Mouse (Mus musculus) spleen, adult 2 months (tissue): Measurements from ENCODE around the gene Rpl36a-ps1. TPM values are rescaled to one million over a fixed set of nuclear protein-coding genes. Genes with fewer than 3 reads are reported as not detected.

Experiments used
- DNase-seq, 2 experiments: peaks; one replicate each; pipeline versions ENCODE4 v3.0.0 to v3.0.0-alpha.2; 2012 to 2021; ENCODE audit warnings: low spot score in 2 of 2, low read depth in 1 of 2
- H3K27ac ChIP-seq: fragments of 200-500 bp; 2 replicates; pipeline ENCODE4 v1.5.1; 2012; ENCODE audit warnings: low read length, inconsistent platforms; ENCODE audit not compliant: insufficient read depth
- H3K27me3 ChIP-seq: fragments of 200-500 bp; 2 replicates; pipeline ENCODE4 v1.6.1; 2012; ENCODE audit warnings: mild to moderate bottlenecking, moderate library complexity, low read length, inconsistent platforms; ENCODE audit not compliant: control insufficient read depth, insufficient read depth
- H3K36me3 ChIP-seq: fragments of 200-500 bp; 2 replicates; pipeline ENCODE4 v1.6.1; 2012; ENCODE audit warnings: mild to moderate bottlenecking, low read length, inconsistent platforms; ENCODE audit not compliant: control insufficient read depth, insufficient read depth
- H3K4me1 ChIP-seq: fragments of 200-500 bp; 2 replicates; pipeline ENCODE4 v1.6.1; 2011; ENCODE audit warnings: inconsistent platforms; ENCODE audit not compliant: control insufficient read depth, insufficient read depth, insufficient read length
- H3K4me3 ChIP-seq: fragments of 200-500 bp; 2 replicates; pipeline ENCODE4 v1.5.1; 2011; ENCODE audit warnings: mild to moderate bottlenecking, inconsistent platforms; ENCODE audit not compliant: insufficient read depth, insufficient read length; ENCODE audit errors: extremely low read depth
- CTCF ChIP-seq: fragments of 200-500 bp; IDR thresholded peaks from 2 replicates; pipeline ENCODE4 v1.5.1; 2011; ENCODE audit warnings: mild to moderate bottlenecking, inconsistent platforms; ENCODE audit not compliant: insufficient read depth, insufficient read length, insufficient replicate concordance; ENCODE audit errors: extremely low read depth
- POLR2A ChIP-seq: fragments of 200-500 bp; IDR thresholded peaks from 2 replicates; pipeline ENCODE4 v1.6.1; 2011; ENCODE audit warnings: low read depth, low read length, inconsistent platforms
- WGBS: fragments of 180-500 bp; shearing (Covaris S2); methylation state at CpG from one replicate; pipeline ENCODE4 v1.1.7; 2018; 5-methylcytosine and 5-hydroxymethylcytosine counted together
- polyA plus RNA-seq: library from polyadenylated mRNA; depleted of rRNA; stranded (reverse); fragments of >200 nt; gene quantifications from 2 replicates; pipeline ENCODE4 v1.2.3, GENCODE M21; 2012

Rpl36a-ps1 gene
- polyA plus RNA-seq, 1 experiment = not detected

DNA sequence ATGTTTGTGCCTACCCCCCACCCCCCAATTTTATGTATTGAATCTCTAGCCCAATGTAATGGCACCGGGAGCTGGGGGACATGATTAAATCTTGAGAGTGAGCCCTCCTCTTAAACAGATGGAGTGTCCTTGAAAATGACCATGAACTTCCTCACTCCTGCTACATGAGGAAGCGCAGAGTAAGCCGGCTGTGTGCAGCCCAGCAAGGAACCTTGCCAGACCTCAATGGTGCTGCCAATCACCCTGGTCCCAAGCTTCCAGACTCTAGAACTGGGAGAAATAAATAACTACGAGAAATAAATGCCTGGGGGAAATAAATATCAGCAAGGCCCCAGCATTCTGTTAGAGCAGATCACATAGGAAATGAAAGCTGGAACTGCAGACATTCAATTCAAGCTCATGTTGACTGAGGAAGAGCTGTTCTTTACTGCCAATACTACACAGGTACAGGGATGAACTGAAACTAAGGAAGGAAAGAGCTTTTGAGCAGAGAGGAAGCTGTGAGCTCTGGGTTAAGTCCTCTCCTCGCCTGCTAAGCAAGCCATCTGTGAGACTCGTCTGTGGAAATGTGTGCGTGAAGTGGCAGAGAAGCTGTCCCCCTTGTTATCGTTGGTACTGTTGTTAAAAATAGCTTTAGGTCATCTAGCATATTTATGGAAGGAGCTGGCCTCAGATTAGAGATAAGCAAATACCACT, 16.3 kb upstream of the Rpl36a-ps1 start:
- TF ChIP-seq POLR2A = no peak
- TF ChIP-seq CTCF = no peak
- Histone ChIP-seq H3K27me3 (no peaks in the 10 kb centered on the region), H3K27ac (no peak overlapping the region), H3K36me3 (no peaks in the 10 kb centered on the region), H3K4me3 (no peak overlapping the region), H3K4me1 (no peaks in the 10 kb centered on the region)
- DNase-seq = no peak
- 25% methylated on average over 8 of the region's 8 CpGs for WGBS

DNA sequence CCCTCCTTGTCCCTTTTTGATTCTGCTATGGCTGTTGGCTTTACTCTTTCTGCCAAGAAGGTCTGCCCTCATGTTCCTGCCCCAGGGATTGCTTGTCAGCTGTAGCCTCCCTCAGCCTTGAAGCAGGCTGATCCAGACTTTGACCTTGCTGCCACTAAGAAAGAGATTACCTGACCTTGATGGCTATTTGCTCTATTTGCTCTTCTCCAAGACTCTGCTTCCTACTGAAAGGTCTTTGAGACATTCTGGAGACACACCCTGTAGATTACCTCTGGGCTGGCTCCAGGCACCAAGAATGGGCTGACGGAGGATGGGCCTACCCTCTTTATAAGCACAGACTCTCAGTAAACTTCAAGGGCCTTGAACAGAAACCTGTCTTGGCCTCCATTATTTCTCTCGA, 1.6 kb downstream of the Rpl36a-ps1 start:
- Histone ChIP-seq H3K27me3 (no peaks in the 10 kb centered on the region), H3K4me3 (no peak overlapping the region), H3K36me3 (no peaks in the 10 kb centered on the region), H3K27ac (no peak overlapping the region), H3K4me1 (no peaks in the 10 kb centered on the region)
- no peak for DNase-seq
- TF ChIP-seq CTCF = no peak
- TF ChIP-seq POLR2A = no peak
- WGBS = 96% methylated on average over 2 of the region's 2 CpGs

DNA sequence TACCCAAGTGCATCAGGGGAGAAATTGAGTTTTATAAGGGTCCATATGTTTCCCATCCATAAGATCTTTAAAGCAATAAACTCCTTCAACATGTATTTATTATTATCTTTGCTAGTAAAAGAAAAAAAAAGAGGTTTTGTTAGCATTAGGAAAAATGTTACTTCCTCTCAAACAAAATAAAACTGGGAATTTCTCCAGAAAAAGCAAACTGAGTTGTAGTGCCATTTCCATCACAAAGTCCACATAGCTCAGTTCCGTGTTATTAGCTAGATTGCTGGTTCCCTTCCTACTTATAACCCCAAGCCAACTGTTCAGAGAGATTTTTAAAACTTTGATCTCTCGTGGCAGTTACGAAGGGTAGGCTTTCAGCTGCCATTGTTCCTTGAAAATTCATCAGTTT, 3.5 kb downstream of the Rpl36a-ps1 start:
- Histone ChIP-seq H3K36me3 (no peaks in the 10 kb centered on the region), H3K4me3 (no peak overlapping the region), H3K27ac (no peak overlapping the region), H3K27me3 (no peaks in the 10 kb centered on the region), H3K4me1 (no peaks in the 10 kb centered on the region)
- 85% methylated on average over 3 of the region's 3 CpGs for WGBS
- DNase-seq = no peak
- TF ChIP-seq POLR2A = no peak
- TF ChIP-seq CTCF = no peak

DNA sequence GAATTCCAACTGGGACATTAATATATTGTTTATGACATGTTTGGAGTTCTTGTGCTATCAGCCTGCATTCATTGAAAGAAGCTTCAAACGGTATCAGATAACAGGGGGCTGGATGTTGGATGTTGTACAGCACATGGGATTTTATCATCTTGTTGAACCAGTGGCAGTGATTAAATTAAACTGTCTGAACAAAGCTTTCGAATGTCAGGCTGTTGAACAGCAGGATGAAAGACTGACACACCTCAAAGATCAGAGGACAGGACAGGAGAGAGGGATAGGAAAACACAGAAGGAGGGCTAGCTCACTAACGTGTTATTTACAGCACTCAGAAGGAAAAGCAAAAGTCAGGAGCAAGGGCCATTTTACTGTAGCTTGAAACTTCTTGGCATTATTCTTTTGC, 4.3 kb downstream of the Rpl36a-ps1 start:
- no peaks in the 10 kb centered on the region for H3K27me3 ChIP-seq
- H3K4me1 ChIP-seq = no peaks in the 10 kb centered on the region
- TF ChIP-seq CTCF (no peak), POLR2A (no peak)
- no peak overlapping the region for H3K4me3 ChIP-seq
- H3K27ac ChIP-seq = no peak overlapping the region
- no peaks in the 10 kb centered on the region for H3K36me3 ChIP-seq
- DNase-seq = no peak
- 77% methylated on average over 3 of the region's 3 CpGs for WGBS

DNA sequence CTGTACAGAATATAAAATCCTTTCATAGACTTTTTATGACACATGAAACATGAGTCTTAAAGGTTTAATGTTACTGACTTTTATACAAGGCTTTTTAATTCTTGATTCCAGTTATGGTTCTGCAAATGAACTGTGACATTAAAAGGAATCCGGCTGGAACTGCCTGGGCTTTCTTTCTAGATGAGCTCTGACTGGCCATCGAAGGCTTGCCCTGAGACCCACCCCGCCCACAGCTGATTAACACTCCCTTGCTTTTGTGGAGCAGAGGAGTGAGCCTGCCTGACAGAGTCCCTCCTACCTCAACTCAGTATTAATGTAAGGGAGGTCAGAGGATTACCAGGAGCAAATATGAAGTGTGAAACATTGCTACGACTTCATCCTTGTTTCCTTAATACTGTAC, 22.2 kb downstream of the Rpl36a-ps1 start:
- Histone ChIP-seq H3K27ac (no peak overlapping the region), H3K27me3 (no peaks in the 10 kb centered on the region), H3K4me1 (no peaks in the 10 kb centered on the region), H3K36me3 (no peaks in the 10 kb centered on the region), H3K4me3 (no peak overlapping the region)
- DNase-seq = no peak
- TF ChIP-seq POLR2A (no peak), CTCF (no peak)
- WGBS = 71% methylated on average over 4 of the region's 4 CpGs

DNA sequence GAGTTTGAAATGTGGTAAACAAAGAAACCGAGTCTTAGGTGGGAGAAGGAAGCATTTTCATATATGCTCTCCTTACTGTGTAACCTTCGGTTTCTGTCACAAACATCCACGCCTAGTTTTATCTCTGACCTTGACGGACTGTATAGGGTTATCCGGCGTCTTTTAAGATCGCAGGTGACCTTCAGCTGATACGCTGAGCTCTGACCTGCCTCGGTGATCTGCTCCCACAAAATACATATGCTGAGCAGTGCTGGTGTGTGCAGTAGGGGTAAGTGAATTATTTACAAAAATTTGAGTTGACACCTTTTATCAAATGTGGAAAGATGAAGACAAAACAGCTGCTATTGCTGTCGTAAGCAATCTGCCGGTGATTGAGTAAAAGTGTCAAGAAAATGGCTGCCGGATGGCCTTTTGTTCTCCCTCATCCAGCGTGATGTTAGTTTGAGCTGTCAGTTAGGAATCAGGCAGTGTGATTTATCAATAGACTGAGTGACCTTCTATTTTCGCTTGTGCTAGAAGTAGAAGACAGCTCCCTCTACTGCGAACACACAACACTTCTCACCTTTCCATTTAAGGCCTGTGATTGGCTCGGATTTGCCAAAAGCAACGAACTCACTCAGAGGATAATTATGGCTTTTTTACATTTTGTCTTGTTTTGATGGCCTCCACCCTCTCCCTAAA, 35.0 kb downstream of the Rpl36a-ps1 start:
- Histone ChIP-seq H3K36me3 (no peaks in the 10 kb centered on the region), H3K4me1 (no peaks in the 10 kb centered on the region), H3K27me3 (no peaks in the 10 kb centered on the region), H3K4me3 (no peak overlapping the region), H3K27ac (no peak overlapping the region)
- TF ChIP-seq POLR2A (no peak), CTCF (no peak)
- no peak for DNase-seq
- WGBS = 89% methylated on average over 17 of the region's 17 CpGs

DNA sequence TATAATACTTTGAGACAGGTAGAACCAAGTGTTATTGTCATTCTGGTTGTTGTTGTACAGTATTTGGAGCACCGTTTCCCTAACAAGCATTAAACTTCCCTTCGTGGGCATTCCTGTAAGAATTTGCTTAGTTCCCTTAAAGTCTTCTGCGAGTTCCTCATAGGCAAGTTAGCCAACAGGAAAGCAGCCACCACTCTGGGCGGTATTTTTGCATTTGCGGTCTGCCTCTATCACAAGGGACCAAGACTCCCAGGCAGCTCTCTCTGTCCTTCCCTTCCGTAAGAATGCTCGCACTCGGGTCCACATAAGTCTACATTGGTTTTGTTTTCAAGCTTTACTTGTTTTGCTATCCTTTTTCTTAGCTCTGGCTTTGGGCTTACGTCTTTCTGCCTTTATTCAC, 37.3 kb downstream of the Rpl36a-ps1 start:
- no peaks in the 10 kb centered on the region for H3K36me3 ChIP-seq
- H3K27me3 ChIP-seq = no peaks in the 10 kb centered on the region
- DNase-seq = no peak
- WGBS = 73% methylated on average over 9 of the region's 9 CpGs
- H3K27ac ChIP-seq = no peak overlapping the region
- H3K4me1 ChIP-seq = no peaks in the 10 kb centered on the region
- TF ChIP-seq CTCF = no peak
- TF ChIP-seq POLR2A = no peak
- no peak overlapping the region for H3K4me3 ChIP-seq
